Mouse (Mus musculus) cortical plate, adult 2 months (tissue): ENCODE data around the gene Myo6. TPM values are rescaled to one million over a fixed set of nuclear protein-coding genes. Genes with fewer than 3 reads are reported as not detected.

Experiments
- H3K27ac ChIP-seq: fragments of 200-500 bp; 2 replicates; pipeline ENCODE4 v1.5.1; 2012; ENCODE audit warnings: low read length, control low read depth, inconsistent platforms; ENCODE audit not compliant: insufficient read depth
- H3K4me1 ChIP-seq: fragments of 200-500 bp; 2 replicates; pipeline ENCODE4 v1.6.1; 2011; ENCODE audit warnings: low read length; ENCODE audit not compliant: control insufficient read depth, insufficient read depth
- H3K4me3 ChIP-seq: fragments of 200-500 bp; 2 replicates; pipeline ENCODE4 v1.5.1; 2011; ENCODE audit warnings: mild to moderate bottlenecking, low read length, control low read depth; ENCODE audit not compliant: insufficient read depth
- CTCF ChIP-seq: fragments of 200-500 bp; IDR thresholded peaks from 2 replicates; pipeline ENCODE4 v1.5.1; 2011; ENCODE audit warnings: mild to moderate bottlenecking, control low read depth, low read length; ENCODE audit not compliant: insufficient read depth; ENCODE audit errors: extremely low read depth
- POLR2A ChIP-seq: fragments of 200-500 bp; IDR thresholded peaks from 2 replicates; pipeline ENCODE4 v1.6.1; 2011; ENCODE audit warnings: mild to moderate bottlenecking, low read length, control low read depth; ENCODE audit not compliant: insufficient read depth; ENCODE audit errors: extremely low read depth
- polyA plus RNA-seq: library from polyadenylated mRNA; depleted of rRNA; stranded (reverse); fragments of >200 nt; gene quantifications from 2 replicates; pipeline ENCODE4 v1.2.3, GENCODE M21; 2012

Gene Myo6
- polyA plus RNA-seq, 1 experiment: 48.9 TPM

DNA sequence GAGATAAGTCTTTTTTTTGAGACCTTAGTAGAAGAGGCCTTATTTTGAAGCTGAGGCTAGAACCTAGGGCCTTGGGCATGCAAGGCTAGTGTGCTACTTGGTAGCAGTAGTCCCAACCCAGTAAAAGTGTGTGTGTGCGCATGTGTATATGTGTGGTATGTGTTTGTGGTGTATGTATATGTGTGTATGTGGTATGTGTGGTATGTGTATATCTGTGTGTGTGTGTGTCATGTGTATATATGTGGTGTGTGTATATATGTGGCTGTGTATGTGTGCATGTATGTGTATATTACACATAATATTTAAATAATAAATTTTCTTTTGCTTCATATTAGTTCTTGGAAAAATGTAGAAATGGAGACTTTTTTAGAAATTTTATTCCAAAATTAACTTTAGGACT, 115.9 kb downstream of the Myo6 start:
- H3K4me3 ChIP-seq: no peak overlapping the region
- H3K4me1 ChIP-seq: no peaks in the 10 kb centered on the region
- H3K27ac ChIP-seq: no peak overlapping the region
- TF ChIP-seq CTCF: no peak
- TF ChIP-seq POLR2A: no peak

DNA sequence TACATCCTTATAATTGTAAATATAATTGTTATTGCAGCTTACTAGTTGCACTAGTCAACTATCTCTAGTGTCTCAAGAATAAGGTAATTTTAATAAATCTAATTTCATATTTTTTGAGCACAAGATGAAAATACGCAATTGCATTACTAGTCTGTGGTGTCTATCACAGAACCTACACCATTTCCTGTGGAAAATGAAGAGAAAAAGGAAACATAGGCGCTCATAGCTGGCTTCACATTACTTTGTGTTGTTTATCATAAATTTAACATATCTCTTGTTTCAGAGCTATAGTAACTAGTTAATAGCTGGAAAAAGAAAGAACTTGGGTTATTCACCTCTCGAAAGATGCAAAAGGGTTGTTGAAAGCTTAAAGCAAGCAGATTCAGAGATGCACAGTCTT, 117.6 kb downstream of the Myo6 start:
- Histone ChIP-seq H3K27ac (no peak overlapping the region), H3K4me1 (no peaks in the 10 kb centered on the region), H3K4me3 (no peak overlapping the region)
- no peak for TF ChIP-seq POLR2A
- no peak for TF ChIP-seq CTCF

DNA sequence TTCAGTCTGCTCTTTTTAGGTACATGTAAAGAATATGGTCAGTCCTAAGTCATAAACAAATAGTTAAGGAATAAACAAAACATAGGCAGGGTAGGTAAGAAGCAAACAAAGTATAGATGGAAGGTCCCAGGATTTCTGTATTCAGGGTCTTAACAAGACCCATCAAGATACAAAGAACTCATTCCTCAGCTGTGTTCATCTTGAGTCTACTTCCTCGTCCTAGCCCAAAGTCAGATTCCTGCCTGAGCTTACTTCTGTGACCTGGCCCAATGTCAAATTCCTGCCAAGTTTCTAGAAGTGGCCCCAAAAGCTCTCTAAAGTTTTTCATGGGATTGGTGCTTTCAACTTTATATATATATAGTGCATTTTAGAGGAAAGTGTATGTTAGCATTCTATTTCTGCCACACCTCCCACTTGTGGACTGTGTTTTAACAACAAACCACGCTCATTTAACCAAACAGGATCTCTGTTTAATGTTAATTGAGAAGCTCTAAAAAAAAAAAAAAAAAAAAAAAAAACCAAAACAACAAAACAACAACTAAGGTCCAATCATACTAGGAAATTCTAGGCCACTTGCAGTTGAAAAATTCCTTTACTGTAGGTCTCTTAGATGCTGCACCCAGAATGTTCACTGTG, 119.8 kb downstream of the Myo6 start:
- TF ChIP-seq POLR2A (no peak), CTCF (no peak)

DNA sequence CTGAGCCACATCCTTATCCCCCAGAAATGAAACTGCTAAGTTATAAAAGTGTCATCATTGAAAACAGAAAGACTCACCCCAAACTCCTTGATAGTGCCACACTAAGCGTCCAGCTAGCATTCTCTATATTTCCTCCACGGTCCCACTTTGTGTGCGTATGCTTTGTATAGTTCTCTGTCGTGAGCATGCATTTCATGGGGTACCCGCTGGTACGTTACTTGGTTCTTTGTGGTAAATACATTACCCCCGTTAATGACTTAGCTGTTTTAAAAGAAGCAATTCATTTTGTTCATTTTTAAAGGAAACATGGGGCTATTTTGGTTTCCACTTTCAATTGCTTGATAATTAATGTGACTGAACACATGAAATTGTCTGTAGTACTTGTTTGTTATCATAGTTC, 122.0 kb downstream of the Myo6 start:
- no peaks in the 10 kb centered on the region for H3K4me1 ChIP-seq
- TF ChIP-seq POLR2A (no peak), CTCF (no peak)
- H3K27ac ChIP-seq: no peak overlapping the region
- no peak overlapping the region for H3K4me3 ChIP-seq

More for the DNA sequence above, 119.8 kb downstream of the Myo6 start:
- Histone ChIP-seq H3K4me3 (no peak overlapping the region), H3K27ac (no peak overlapping the region), H3K4me1 (no peaks in the 10 kb centered on the region)

DNA sequence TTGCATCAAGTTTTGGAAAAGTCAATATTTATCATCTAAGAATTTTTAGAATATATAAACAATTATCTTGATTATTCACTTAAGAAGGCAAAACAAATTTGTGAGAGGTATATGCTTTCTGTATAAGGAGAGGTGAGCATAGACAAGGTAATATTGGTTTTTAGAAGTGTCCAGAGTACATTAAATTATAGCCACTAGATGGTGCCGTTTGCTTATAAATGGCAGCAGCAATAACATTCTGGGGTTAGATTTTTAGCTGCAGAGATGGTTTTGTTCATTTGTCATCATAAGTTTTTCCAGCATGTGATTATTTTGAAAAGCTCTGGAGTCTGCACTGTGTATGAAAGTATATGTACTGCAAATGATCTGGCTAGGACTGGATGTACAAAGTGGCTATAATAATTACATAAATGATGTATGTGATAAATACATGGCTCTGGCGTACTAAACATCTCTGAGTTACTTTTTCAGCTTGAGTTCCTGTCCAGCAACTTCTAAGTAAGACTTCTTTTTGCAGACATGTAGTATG, 128.3 kb downstream of the Myo6 start:
- TF ChIP-seq CTCF (no peak), POLR2A (no peak)
- Histone ChIP-seq H3K27ac (no peak overlapping the region), H3K4me3 (no peak overlapping the region), H3K4me1 (no peaks in the 10 kb centered on the region)

DNA sequence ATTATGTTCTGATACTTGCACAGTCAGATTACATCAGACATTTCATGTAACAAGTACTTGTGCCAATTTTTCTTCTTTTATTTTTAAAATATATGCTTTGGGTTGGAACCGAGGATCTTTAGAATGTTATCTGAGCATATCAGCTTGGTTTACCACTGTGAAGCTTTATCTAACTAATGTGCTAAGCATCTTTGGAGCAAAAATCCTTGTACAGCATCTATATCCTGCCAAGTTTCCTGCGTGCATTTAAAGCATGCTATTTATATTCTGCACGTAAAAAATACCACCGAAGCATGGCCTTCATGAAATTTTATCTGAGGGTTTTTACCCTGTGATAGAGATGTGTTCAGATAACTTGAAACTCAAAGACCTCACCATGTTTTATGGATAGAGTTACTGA, 131.3 kb downstream of the Myo6 start:
- Histone ChIP-seq H3K4me1 (no peaks in the 10 kb centered on the region), H3K27ac (no peak overlapping the region), H3K4me3 (no peak overlapping the region)
- TF ChIP-seq POLR2A (no peak), CTCF (no peak)

DNA sequence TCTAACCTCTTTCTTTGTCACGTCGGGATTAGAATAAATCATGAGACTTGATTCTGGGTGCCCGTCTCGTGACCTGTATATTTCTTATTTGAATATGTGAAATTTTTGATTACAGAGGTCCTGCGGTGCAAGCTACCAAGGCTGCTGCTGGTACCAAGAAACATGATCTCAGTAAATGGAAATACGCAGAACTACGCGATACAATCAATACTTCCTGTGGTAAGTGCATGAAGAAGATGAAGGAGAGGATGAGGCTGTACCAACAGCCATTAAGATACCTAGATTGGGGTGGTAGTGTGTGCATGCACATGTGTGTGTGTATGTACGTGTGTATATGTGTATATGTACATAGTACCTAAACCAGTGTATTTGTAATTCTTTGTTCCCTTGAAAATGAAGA, 134.2 kb downstream of the Myo6 start:
- TF ChIP-seq POLR2A (no peak), CTCF (no peak)
- H3K4me1 ChIP-seq: no peaks in the 10 kb centered on the region

DNA sequence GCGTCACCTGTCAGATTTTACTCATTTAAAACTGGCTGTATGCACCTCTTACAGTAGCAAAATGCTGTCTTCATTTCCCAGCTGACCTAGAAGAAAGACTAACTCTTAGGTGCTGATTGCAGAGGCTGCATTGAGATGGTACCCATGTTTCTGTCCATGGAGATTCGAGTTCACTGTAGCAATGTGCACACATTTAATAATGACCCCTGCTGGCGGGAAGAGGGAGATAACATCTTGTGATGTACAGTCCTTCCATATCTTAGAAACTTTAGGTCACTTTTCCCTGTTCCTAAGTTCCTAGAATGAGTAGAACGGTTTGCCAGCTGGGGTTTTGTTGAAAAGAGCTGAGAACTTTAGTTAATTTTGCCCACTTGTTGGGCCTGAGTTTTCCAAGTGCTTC, 138.7 kb downstream of the Myo6 start:
- H3K4me1 ChIP-seq: no peaks in the 10 kb centered on the region
- no peak overlapping the region for H3K4me3 ChIP-seq
- H3K27ac ChIP-seq: no peak overlapping the region
- no peak for TF ChIP-seq POLR2A
- no peak for TF ChIP-seq CTCF

More for the DNA sequence above, 134.2 kb downstream of the Myo6 start:
- no peak overlapping the region for H3K27ac ChIP-seq
- H3K4me3 ChIP-seq: no peak overlapping the region

DNA sequence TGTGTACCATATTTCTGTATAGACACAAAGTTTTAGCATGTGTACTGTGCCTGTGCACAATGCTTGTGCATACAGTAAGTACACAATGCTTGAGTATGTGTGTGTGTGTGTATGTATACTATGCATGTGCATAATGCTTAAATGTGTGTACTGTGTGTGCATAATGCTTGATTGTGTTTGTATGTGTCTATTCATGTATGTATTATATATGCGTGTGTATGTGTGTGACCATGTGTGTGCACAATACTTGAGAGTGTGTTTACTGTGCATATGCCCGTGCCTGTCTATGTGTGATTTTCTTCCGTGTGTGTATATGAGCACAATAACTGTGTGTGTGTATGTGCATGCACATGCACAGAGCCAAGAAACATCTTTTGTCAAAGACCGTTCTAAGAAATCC, 141.6 kb downstream of the Myo6 start:
- no peak overlapping the region for H3K27ac ChIP-seq
- no peak overlapping the region; the same call in 1 of the 2 replicates for H3K4me3 ChIP-seq
- TF ChIP-seq POLR2A: no peak
- TF ChIP-seq CTCF: no peak
- H3K4me1 ChIP-seq: no peaks in the 10 kb centered on the region

DNA sequence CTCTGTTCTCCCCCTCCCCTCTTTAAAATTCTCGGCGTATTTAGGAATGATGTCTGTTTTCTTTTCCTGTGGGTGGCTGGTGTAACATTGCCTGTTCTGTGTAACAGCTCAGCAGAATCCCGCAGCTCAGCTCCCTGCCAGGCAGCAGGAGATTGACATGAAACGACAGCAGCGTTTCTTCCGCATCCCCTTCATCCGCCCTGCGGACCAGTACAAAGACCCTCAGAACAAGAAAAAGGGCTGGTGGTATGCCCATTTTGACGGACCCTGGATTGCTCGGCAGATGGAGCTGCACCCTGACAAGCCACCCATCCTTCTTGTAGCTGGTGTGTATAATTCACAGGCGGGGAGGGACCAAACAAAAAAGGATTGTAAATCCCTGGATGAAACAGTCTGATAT, 142.0 kb downstream of the Myo6 start:
- H3K27ac ChIP-seq: no peak overlapping the region
- TF ChIP-seq CTCF (no peak), POLR2A (no peak)
- H3K4me1 ChIP-seq: no peaks in the 10 kb centered on the region
- H3K4me3 ChIP-seq: peak overlapping the region; percentile 8; the same call in 1 of the 2 replicates
